Mouse (Mus musculus) kidney, adult 11 months (tissue): ENCODE measurements around the gene Insl5.
A peak's percentile ranks its signal among the peaks of the same experiment; 100 is the strongest.

Experiments
- DNase-seq: peaks from one replicate; pipeline ENCODE4 v3.0.0; 2022

Insl5 gene

GRCm38 (mm10) chr4:102989391-102989790 is 37.3 kb downstream of the Insl5 start:
- DNase-seq = no peak

GRCm38 (mm10) chr4:102988526-102988925 is 38.1 kb downstream of the Insl5 start:
- no peak for DNase-seq

GRCm38 (mm10) chr4:102987756-102988155 is 38.9 kb downstream of the Insl5 start:
- DNase-seq = no peak

- no peak for DNase-seq
Measured at GRCm38 (mm10) chr4:102987325-102987724, 39.3 kb downstream of the Insl5 start.

- peak; percentile 7 for DNase-seq
Measured at GRCm38 (mm10) chr4:102986917-102987316, 39.7 kb downstream of the Insl5 start.

GRCm38 (mm10) chr4:102986173-102986572 is 40.5 kb downstream of the Insl5 start:
- no peak for DNase-seq

GRCm38 (mm10) chr4:102981709-102982108 is 44.9 kb downstream of the Insl5 start:
- DNase-seq = no peak

- DNase-seq = no peak
Measured at GRCm38 (mm10) chr4:102979385-102979784, 47.3 kb downstream of the Insl5 start.

GRCm38 (mm10) chr4:102978440-102978839 is 48.2 kb downstream of the Insl5 start, which contains the start of gene Tctex1d1:
Gene Tctex1d1 (plus strand): TSS chr4:102978606.
- no peak for DNase-seq

- DNase-seq = no peak
Measured at GRCm38 (mm10) chr4:102977778-102978321, 48.8 kb downstream of the Insl5 start.

- no peak for DNase-seq
Measured at GRCm38 (mm10) chr4:102976290-102977275, 50.1 kb downstream of the Insl5 start.

- DNase-seq = no peak
Measured at GRCm38 (mm10) chr4:102974172-102974571, 52.5 kb downstream of the Insl5 start.

GRCm38 (mm10) chr4:102972071-102972470 is 54.6 kb downstream of the Insl5 start:
- no peak for DNase-seq

GRCm38 (mm10) chr4:102971159-102971558 is 55.5 kb downstream of the Insl5 start:
- no peak for DNase-seq

GRCm38 (mm10) chr4:102969599-102969998 is 57.0 kb downstream of the Insl5 start:
- no peak for DNase-seq
